Mouse (Mus musculus): ENCODE measurements at regions not wholly inside any gene's neighbourhood (a gene's known extent, or its start where the extent isn't known, plus 50 kb on each side); places are given as distances from the start of the nearest gene placed in this dataset.
"Not testable (repeated sequence)": the region's sequence is repeated elsewhere in the genome, so short reads cannot be mapped to it uniquely, and the experiment has no call there.

- no peak for DNase-seq (ENCODE audit: low read depth, low spot score)
- no peaks in the 10 kb centered on the region for H3K4me1 ChIP-seq (ENCODE audit: control insufficient read depth in 1 of 2, insufficient read depth in 2 of 2, low read length in 2 of 2)
- no peaks in the 10 kb centered on the region for H3K27me3 ChIP-seq (ENCODE audit: control insufficient read depth in 1 of 2, insufficient read depth in 2 of 2, low read length in 2 of 2)
- no peak overlapping the region for H3K4me3 ChIP-seq (ENCODE audit: control insufficient read depth in 1 of 2, insufficient read depth in 1 of 2, low read depth in 2 of 2, low read length in 2 of 2)
- H3K79me2 ChIP-seq (ENCODE audit: control insufficient read depth, insufficient read depth, low read length, poor library complexity) = no peaks in the 10 kb centered on the region
- no peaks in the 10 kb centered on the region for H3K9me3 ChIP-seq (replicated peaks; ENCODE audit: insufficient read depth, low read length)
- no peak overlapping the region for H3K9ac ChIP-seq (ENCODE audit: control insufficient read depth, low read depth, low read length, poor library complexity, severe bottlenecking)
- no peak for TF ChIP-seq MEF2A (IDR thresholded peaks at IDR 0.05; ENCODE audit: extremely low read depth, insufficient replicate concordance, low read depth, low read length, poor library complexity, severe bottlenecking)
- H3K27ac ChIP-seq (ENCODE audit: control insufficient read depth, low read depth, low read length) = no peak overlapping the region
- H3K36me3 ChIP-seq (ENCODE audit: control insufficient read depth in 1 of 2, insufficient read depth in 2 of 2, low read length in 2 of 2) = no peaks in the 10 kb centered on the region
Observed at GRCm38 (mm10) chr15:93121156-93121555, 153.8 kb downstream of the Gxylt1 start.

GRCm38 (mm10) chr15:93117806-93118205 is 157.2 kb downstream of the Gxylt1 start:
- not testable (repeated sequence) for H3K27me3 ChIP-seq (ENCODE audit: control insufficient read depth in 1 of 2, insufficient read depth in 2 of 2, low read length in 2 of 2); H3K4me3 ChIP-seq (ENCODE audit: control insufficient read depth in 1 of 2, insufficient read depth in 1 of 2, low read depth in 2 of 2, low read length in 2 of 2); H3K79me2 ChIP-seq (ENCODE audit: control insufficient read depth, insufficient read depth, low read length, poor library complexity); H3K9ac ChIP-seq (ENCODE audit: control insufficient read depth, low read depth, low read length, poor library complexity, severe bottlenecking); H3K4me1 ChIP-seq (ENCODE audit: control insufficient read depth in 1 of 2, insufficient read depth in 2 of 2, low read length in 2 of 2); H3K36me3 ChIP-seq (ENCODE audit: control insufficient read depth in 1 of 2, insufficient read depth in 2 of 2, low read length in 2 of 2); H3K27ac ChIP-seq (ENCODE audit: control insufficient read depth, low read depth, low read length); DNase-seq (ENCODE audit: low read depth, low spot score); H3K9me3 ChIP-seq (replicated peaks; ENCODE audit: insufficient read depth, low read length)

GRCm38 (mm10) chr15:93115674-93116102 is 159.3 kb downstream of the Gxylt1 start:
- Histone ChIP-seq H3K27ac (ENCODE audit: control insufficient read depth, low read depth, low read length) (no peak overlapping the region), H3K27me3 (ENCODE audit: control insufficient read depth in 1 of 2, insufficient read depth in 2 of 2, low read length in 2 of 2) (no peaks in the 10 kb centered on the region), H3K9ac (ENCODE audit: control insufficient read depth, low read depth, low read length, poor library complexity, severe bottlenecking) (no peak overlapping the region), H3K36me3 (ENCODE audit: control insufficient read depth in 1 of 2, insufficient read depth in 2 of 2, low read length in 2 of 2) (no peaks in the 10 kb centered on the region), H3K79me2 (ENCODE audit: control insufficient read depth, insufficient read depth, low read length, poor library complexity) (no peaks in the 10 kb centered on the region), H3K9me3 (replicated peaks; ENCODE audit: insufficient read depth, low read length) (no peaks in the 10 kb centered on the region), H3K4me3 (ENCODE audit: control insufficient read depth in 1 of 2, insufficient read depth in 1 of 2, low read depth in 2 of 2, low read length in 2 of 2) (no peak overlapping the region), H3K4me1 (ENCODE audit: control insufficient read depth in 1 of 2, insufficient read depth in 2 of 2, low read length in 2 of 2) (no peaks in the 10 kb centered on the region)
- no peak for TF ChIP-seq ZKSCAN1 (IDR thresholded peaks at IDR 0.05; ENCODE audit: low read depth, low read length)
- TF ChIP-seq USF2 (IDR thresholded peaks at IDR 0.05; ENCODE audit: borderline replicate concordance in 1 of 2, insufficient read depth in 1 of 2, low read depth in 1 of 2, low read length in 2 of 2) = no peak
- no peak for TF ChIP-seq HCFC1 (IDR thresholded peaks at IDR 0.05; ENCODE audit: low read depth, low read length)
- TF ChIP-seq MEF2A (IDR thresholded peaks at IDR 0.05; ENCODE audit: extremely low read depth, insufficient replicate concordance, low read depth, low read length, poor library complexity, severe bottlenecking) = no peak
- TF ChIP-seq POLR2AphosphoS2 (IDR thresholded peaks at IDR 0.05; ENCODE audit: low read length) = no peak
- TF ChIP-seq ZMIZ1 (IDR thresholded peaks at IDR 0.05; ENCODE audit: low read depth, low read length) = no peak
- no peak for TF ChIP-seq ZC3H11A (IDR thresholded peaks at IDR 0.05; ENCODE audit: low read depth, low read length)
- TF ChIP-seq MAX (IDR thresholded peaks at IDR 0.05; ENCODE audit: low read length) = no peak
- no peak for TF ChIP-seq USF1 (IDR thresholded peaks at IDR 0.05; ENCODE audit: low read depth, low read length)
- no peak for TF ChIP-seq CHD2 (IDR thresholded peaks at IDR 0.05; ENCODE audit: low read length)
- TF ChIP-seq KAT2A (conservative IDR thresholded peaks at IDR 0.05; ENCODE audit: low read depth, low read length) = no peak
- no peak for TF ChIP-seq MYB (IDR thresholded peaks at IDR 0.05; ENCODE audit: low read depth, low read length)
- no peak for TF ChIP-seq MXI1 (IDR thresholded peaks at IDR 0.05; ENCODE audit: low read depth, low read length)
- TF ChIP-seq TBP (IDR thresholded peaks at IDR 0.05; ENCODE audit: low read depth, low read length) = no peak
- TF ChIP-seq NELFE (IDR thresholded peaks at IDR 0.05; ENCODE audit: low read depth, low read length) = no peak
- DNase-seq (ENCODE audit: low read depth, low spot score) = no peak
